Mouse (Mus musculus): Measurements from ENCODE around the gene Ripply3. TPM values are rescaled to one million over a fixed set of nuclear protein-coding genes. Genes with fewer than 3 reads are reported as not detected.

The Ripply3 gene
- not detected for total RNA-seq (2023)

GRCm38 (mm10) chr16:94327781-94328711 lies at the start of gene Ripply3:
Gene Ripply3, plus strand, starts transcription at chr16:94328420.

DNA sequence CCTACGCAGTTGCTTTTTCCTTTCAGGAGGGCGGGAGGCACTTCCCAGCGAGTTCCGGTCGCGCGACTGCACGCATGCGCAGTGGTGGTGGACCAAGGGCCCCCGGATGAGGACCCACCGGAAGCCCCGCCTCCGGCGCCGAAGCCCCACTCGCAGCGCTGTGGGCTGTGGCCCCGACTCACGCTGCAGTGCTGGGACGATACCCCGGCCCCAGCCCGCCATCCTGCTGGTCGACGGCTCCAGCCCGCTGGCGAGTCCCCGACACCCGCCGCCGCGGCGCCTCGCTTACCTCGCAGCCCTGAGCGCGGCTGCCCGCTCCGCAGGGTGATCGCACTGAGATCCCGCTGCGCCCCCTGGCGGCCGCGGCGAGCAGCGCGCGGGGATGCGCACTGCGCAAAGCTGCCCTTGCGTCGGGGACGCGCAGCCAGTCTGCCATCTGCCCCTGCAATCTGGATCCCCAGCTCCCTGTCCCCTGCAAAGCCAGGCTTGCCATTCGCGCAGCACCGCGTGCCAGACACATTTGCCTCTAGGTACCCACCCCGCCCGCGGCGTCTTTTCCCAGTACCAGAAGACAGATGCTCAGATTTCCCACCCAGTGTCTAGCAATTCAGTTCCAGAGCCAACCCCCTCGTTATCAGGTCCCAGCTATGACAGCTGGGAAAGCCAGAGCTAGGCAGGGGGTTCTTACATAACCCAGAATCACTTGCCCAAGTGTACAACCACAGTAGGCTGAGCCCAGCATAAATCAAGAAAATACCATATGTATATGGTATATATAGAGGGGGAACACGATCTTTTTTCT lies 14.8 kb upstream of the Ripply3 start, which contains the start of gene Hlcs:
Gene Hlcs, minus strand, starts transcription at position 343 of the 802 bp plus-strand sequence.

GRCm38 (mm10) chr16:94370173-94370914 lies 42.1 kb downstream of the Ripply3 start, which contains the start of gene Ttc3:
Gene Ttc3, plus strand, starts transcription at chr16:94370618.

GRCm38 (mm10) chr16:94371301-94371931 lies 43.2 kb downstream of the Ripply3 start, which contains the start of gene Pigp:
Gene Pigp, minus strand, starts transcription at chr16:94371842.

Other genes with a start within 250 kb of the Ripply3 start
- not detected for gene Sim2, start 243.5 kb upstream of the Ripply3 start, total RNA-seq (2023)
- gene Hlcs, start 14.8 kb upstream of the Ripply3 start, total RNA-seq (2023): 10 to 100 TPM; 46.6 to 57.9 TPM
- 100 to 1,000 TPM; 173 to 183 TPM for gene Ttc3, start 42.2 kb downstream of the Ripply3 start, total RNA-seq (2023)
- 10 to 100 TPM; 38.1 to 46.8 TPM for gene Pigp, start 43.4 kb downstream of the Ripply3 start, total RNA-seq (2023)
- 10 to 100 TPM; 34.1 to 39.8 TPM for gene Vps26c, start 198.4 kb downstream of the Ripply3 start, total RNA-seq (2023)
- gene Dyrk1a, start 241.6 kb downstream of the Ripply3 start, total RNA-seq (2023): 100 to 1,000 TPM; 123 to 133 TPM